Comparison of ENCODE assay signal across 26 mouse cellular contexts in genomic region chr15:25949696-25950095, GRCm38 (mm10).
"Had no signal": no experiment of that assay in that cellular context is flagged by ENCODE, and none has a peak within 500 bp of the region (broad histone marks: within the 10 kb centered on the region; RNA-seq: fewer than 3 reads in every experiment).

No protein-coding gene starts in this region.

- H3K4me2 ChIP-seq: heart, embryonic 13.5 days; heart, embryonic 15.5 days; hindbrain, embryonic 12.5 days; hindbrain, embryonic 14.5 days; intestine, embryonic 15.5 days; kidney, embryonic 15.5 days; limb, embryonic 13.5 days; limb, embryonic 15.5 days; liver, embryonic 12.5 days had no signal

- H3K4me1 ChIP-seq: hindbrain, embryonic 10.5 days; hindbrain, embryonic 12.5 days; intestine, embryonic 15.5 days; kidney, embryonic 15.5 days; liver, embryonic 12.5 days had no signal

- H3K36me3 ChIP-seq: heart, embryonic 13.5 days; heart, embryonic 15.5 days; hindbrain, embryonic 10.5 days; hindbrain, embryonic 12.5 days; intestine, embryonic 15.5 days; kidney, embryonic 15.5 days; limb, embryonic 13.5 days; limb, embryonic 15.5 days; liver, embryonic 12.5 days had no signal

- H3K9ac ChIP-seq: forebrain, postnatal 0 days; heart, embryonic 13.5 days; heart, embryonic 15.5 days; hindbrain, embryonic 12.5 days; hindbrain, embryonic 14.5 days; intestine, embryonic 15.5 days; kidney, embryonic 15.5 days; limb, embryonic 13.5 days; limb, embryonic 15.5 days; liver, embryonic 12.5 days; liver, embryonic 14.5 days had no signal

- H3K27ac ChIP-seq: heart, embryonic 10.5 days; heart, embryonic 13.5 days; heart, embryonic 15.5 days; hindbrain, embryonic 10.5 days; hindbrain, embryonic 12.5 days; hindbrain, embryonic 14.5 days; intestine, embryonic 15.5 days; kidney, embryonic 15.5 days; layer of hippocampus, adult 2 months; limb, embryonic 13.5 days; limb, embryonic 15.5 days; liver, embryonic 12.5 days; liver, embryonic 14.5 days had no signal

- DNase-seq: forebrain, postnatal 0 days; gastrocnemius, postnatal 10 days; gastrocnemius, postnatal 36 days; heart, postnatal 4 days; kidney, adult 2 months; kidney, postnatal 10 days; kidney, postnatal 25 days; kidney, postnatal 4 days; layer of hippocampus, postnatal 36 days; left cerebral cortex, postnatal 4 days; lung, adult 18-20 months had no signal

- H3K9me3 ChIP-seq: heart, embryonic 10.5 days; heart, embryonic 13.5 days; heart, embryonic 15.5 days; hindbrain, embryonic 10.5 days; hindbrain, embryonic 12.5 days; intestine, embryonic 15.5 days; kidney, embryonic 15.5 days; limb, embryonic 13.5 days; limb, embryonic 15.5 days; liver, embryonic 12.5 days had no signal

- H3K27me3 ChIP-seq: heart, embryonic 13.5 days; heart, embryonic 15.5 days; hindbrain, embryonic 12.5 days; intestine, embryonic 15.5 days; kidney, embryonic 15.5 days; limb, embryonic 15.5 days; liver, embryonic 12.5 days had no signal

- H3K4me3 ChIP-seq: heart, embryonic 10.5 days; heart, embryonic 13.5 days; heart, embryonic 15.5 days; hindbrain, embryonic 10.5 days; hindbrain, embryonic 12.5 days; intestine, embryonic 15.5 days; kidney, embryonic 15.5 days; layer of hippocampus, adult 2 months; limb, embryonic 13.5 days; limb, embryonic 15.5 days; liver, embryonic 12.5 days had no signal

- ATAC-seq: forebrain, postnatal 0 days; hindbrain, embryonic 16.5 days; intestine, postnatal 0 days; liver, embryonic 12.5 days had no signal
